ENCODE assay signal across 9 mouse cellular contexts in the genomic region with DNA sequence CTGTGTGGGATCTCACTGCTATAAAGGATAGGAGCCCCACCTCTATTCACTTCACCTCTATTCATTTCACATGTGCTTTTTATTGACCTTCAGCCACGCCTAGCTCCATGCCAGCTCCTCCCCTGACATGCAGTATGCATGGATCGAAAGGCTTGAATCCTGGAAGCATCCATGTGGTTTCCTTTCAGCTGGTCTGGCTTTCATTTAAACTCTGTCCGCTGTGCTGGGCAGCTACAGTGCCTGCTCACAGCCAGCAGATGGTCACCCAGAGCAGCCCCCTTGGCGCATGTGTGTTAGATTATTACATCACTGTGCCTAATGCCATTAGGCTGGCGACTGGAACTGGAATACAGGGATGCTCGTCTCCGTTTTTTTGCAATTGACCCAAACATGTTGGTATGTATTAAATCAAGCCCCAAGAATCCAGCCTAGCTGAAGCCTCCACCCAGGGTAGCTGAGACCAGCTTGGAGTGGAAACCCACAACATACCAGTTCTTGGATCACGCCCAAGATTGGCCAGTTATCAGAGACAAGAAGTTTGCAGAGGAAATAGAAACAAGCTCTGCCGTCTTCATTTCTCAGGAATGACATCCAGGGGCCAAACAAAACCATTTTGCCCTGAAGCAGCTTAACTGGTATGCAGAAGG.
DNase-seq lines count a peak whose midpoint lies in the region; ATAC-seq and TF ChIP-seq lines count a peak whose summit lies in the region.
"Had no signal": no experiment of that assay in that cellular context is flagged by ENCODE, and none has a peak within 500 bp of the region (broad histone marks: within the 10 kb centered on the region; RNA-seq: fewer than 3 reads in every experiment).

No protein-coding gene starts in this region.

- no peaks in the 10 kb centered on the region for H3K36me3 ChIP-seq in forebrain, embryonic 16.5 days (ENCODE audit: control insufficient read depth, insufficient read depth)
- H3K36me3 ChIP-seq in limb, embryonic 14.5 days (ENCODE audit: control insufficient read depth, insufficient read depth, low read length), result no peaks in the 10 kb centered on the region
- H3K36me3 ChIP-seq: liver, embryonic 15.5 days had no signal

- H3K9ac ChIP-seq in forebrain, embryonic 16.5 days (replicated peaks; ENCODE audit: low read depth, low read length), result no peak overlapping the region
- no peak overlapping the region for H3K9ac ChIP-seq in limb, embryonic 14.5 days (ENCODE audit: low read depth, low read length, severe bottlenecking)
- H3K9ac ChIP-seq: liver, embryonic 15.5 days had no signal

- TF ChIP-seq POLR2A in limb, embryonic 14.5 days (IDR thresholded peaks at IDR 0.05; ENCODE audit: borderline replicate concordance, extremely low read depth, insufficient read depth, insufficient read length), result no peak

- H3K9me3 ChIP-seq in forebrain, embryonic 16.5 days (ENCODE audit: control insufficient read depth, low read length), result no peaks in the 10 kb centered on the region
- no peaks in the 10 kb centered on the region for H3K9me3 ChIP-seq in limb, embryonic 14.5 days (ENCODE audit: control insufficient read depth, low read length)
- H3K9me3 ChIP-seq: liver, embryonic 15.5 days had no signal

- H3K4me1 ChIP-seq in forebrain, embryonic 16.5 days (replicated peaks; ENCODE audit: control insufficient read depth, insufficient read depth, low read length), result peaks cover 4% of the 10 kb centered on the region; the same call in 1 of the 2 replicates
- H3K4me1 ChIP-seq in limb, embryonic 14.5 days (ENCODE audit: control insufficient read depth, insufficient read depth, low read length), result no peaks in the 10 kb centered on the region; the same call in 1 of the 2 replicates
- H3K4me1 ChIP-seq: liver, embryonic 15.5 days had no signal

- no peak overlapping the region for H3K4me2 ChIP-seq in forebrain, embryonic 16.5 days (ENCODE audit: low read length)
- H3K4me2 ChIP-seq in limb, embryonic 14.5 days (replicated peaks; ENCODE audit: low read depth, low read length, severe bottlenecking), result no peak overlapping the region; the same call in 1 of the 2 replicates
- H3K4me2 ChIP-seq: liver, embryonic 15.5 days had no signal

- H3K27ac ChIP-seq in forebrain, embryonic 16.5 days (ENCODE audit: low read length), result no peak overlapping the region
- H3K27ac ChIP-seq in limb, embryonic 14.5 days (replicated peaks; ENCODE audit: low read depth, low read length), result no peak overlapping the region
- H3K27ac ChIP-seq: liver, embryonic 15.5 days had no signal

- no peak overlapping the region for H3K4me3 ChIP-seq in forebrain, embryonic 16.5 days (replicated peaks; ENCODE audit: low read length)
- no peak overlapping the region for H3K4me3 ChIP-seq in limb, embryonic 14.5 days (replicated peaks; ENCODE audit: low read length)
- H3K4me3 ChIP-seq: liver, embryonic 15.5 days had no signal

- peak; percentile 70 for ATAC-seq in forebrain, embryonic 16.5 days
- peak; percentile 53 for ATAC-seq in limb, embryonic 14.5 days (ENCODE audit: low FRiP score, low read depth)

- H3K27me3 ChIP-seq in forebrain, embryonic 16.5 days (replicated peaks; ENCODE audit: control insufficient read depth, insufficient read depth, low read length), result no peaks in the 10 kb centered on the region
- H3K27me3 ChIP-seq in limb, embryonic 14.5 days (ENCODE audit: control insufficient read depth, insufficient read depth, low read length), result no peaks in the 10 kb centered on the region
- H3K27me3 ChIP-seq: liver, embryonic 15.5 days had no signal

- peak; percentile 8 to 26 for DNase-seq in heart, adult 9 months (ENCODE audit: low spot score in 2 of 2)
- no peak for DNase-seq in heart, adult 8-10 months (ENCODE audit: low spot score)
- peak; percentile 42 for DNase-seq in brain, adult 2 months (ENCODE audit: low read depth, low spot score)
- DNase-seq in limb, embryonic 14.5 days (ENCODE audit: low spot score), result peak; percentile 18
- no peak for DNase-seq in right cerebral cortex, postnatal 36 days (ENCODE audit: low spot score in 2 of 2)
- DNase-seq in liver, result no peak
- no peak for DNase-seq in ovary, postnatal 14 days (ENCODE audit: low spot score)

- 66% methylated on average over 9 of the region's 9 CpGs for WGBS in forebrain, embryonic 16.5 days
- WGBS in limb, embryonic 14.5 days, result 29% methylated on average over 9 of the region's 9 CpGs

Comparison
In these comparisons a context has a peak if more than half of its experiments do, and no peak if none do; other contexts are left out.
1. DNase-seq: peak in heart, adult 9 months (2 of 2), brain, adult 2 months (single experiment) and limb, embryonic 14.5 days (single experiment); none in heart, adult 8-10 months (single experiment), right cerebral cortex, postnatal 36 days (0 of 2), liver (single experiment) and ovary, postnatal 14 days (single experiment).